Mouse (Mus musculus) stomach, postnatal 0 days (tissue): ENCODE measurements around the gene Ugt3a1.

ENCODE experiments used
- CTCF ChIP-seq: IDR thresholded peaks from 2 replicates; pipeline ENCODE4 v1.5.1; 2016; ENCODE audit warnings: antibody characterized with exemption, low read depth, mild to moderate bottlenecking, moderate library complexity
- EP300 ChIP-seq: optimal IDR thresholded peaks from 2 replicates; pipeline ENCODE3; 2016; ENCODE audit warnings: antibody characterized with exemption

GRCm38 (mm10) chr15:9337021-9337420, 60.3 kb downstream of the Ugt3a1 start:
- no peak for TF ChIP-seq CTCF
- TF ChIP-seq EP300 = no peak
